Mouse (Mus musculus) monocyte, adult 2 months (primary cell): Measurements from ENCODE around the gene P3h1.

Source experiments
- DNase-seq, 2 experiments: peaks; one replicate each; pipeline ENCODE4 v3.0.0; 2022; ENCODE audit warnings: low spot score in 2 of 2, low read depth in 1 of 2

Gene P3h1

GRCm38 (mm10) chr4:119232410-119233255, at the start of gene P3h1, which contains the start of gene AU022252:
Gene P3h1 (plus strand): TSS chr4:119232915.
Gene AU022252 (minus strand): TSS chr4:119232712.
- DNase-seq = peak; percentile 97 to 98

- no peak for DNase-seq
These were observed 49.2 kb upstream of the P3h1 start for GRCm38 (mm10) chr4:119183525-119183924.

GRCm38 (mm10) chr4:119185771-119186170, 46.9 kb upstream of the P3h1 start:
- no peak for DNase-seq

GRCm38 (mm10) chr4:119188060-119188785, 44.5 kb upstream of the P3h1 start:
- no peak for DNase-seq

GRCm38 (mm10) chr4:119189392-119189791, 43.3 kb upstream of the P3h1 start:
- no peak for DNase-seq

- DNase-seq = no peak
These were observed 42.9 kb upstream of the P3h1 start, which contains the start of gene Ermap for GRCm38 (mm10) chr4:119189864-119190263. Gene Ermap (minus strand): TSS chr4:119190011.

GRCm38 (mm10) chr4:119190618-119191017, 42.1 kb upstream of the P3h1 start:
- DNase-seq = no peak

GRCm38 (mm10) chr4:119191273-119191672, 41.4 kb upstream of the P3h1 start:
- no peak for DNase-seq

GRCm38 (mm10) chr4:119192757-119193156, 40.0 kb upstream of the P3h1 start:
- no peak for DNase-seq

- DNase-seq = peak; percentile 33 to 71
These were observed 37.7 kb upstream of the P3h1 start, which contains the start of gene Svbp for GRCm38 (mm10) chr4:119194909-119195581. Gene Svbp (plus strand): TSS chr4:119195306.

- DNase-seq = no peak
These were observed 37.0 kb upstream of the P3h1 start for GRCm38 (mm10) chr4:119195582-119196320.

GRCm38 (mm10) chr4:119198105-119198504, 34.6 kb upstream of the P3h1 start:
- no peak for DNase-seq

GRCm38 (mm10) chr4:119204672-119205071, 28.0 kb upstream of the P3h1 start:
- DNase-seq = no peak

- DNase-seq = no peak
These were observed 16.0 kb upstream of the P3h1 start for GRCm38 (mm10) chr4:119216667-119217066.

- DNase-seq = no peak
These were observed 14.5 kb upstream of the P3h1 start, which contains the start of gene Tmem269 for GRCm38 (mm10) chr4:119218169-119218568. Gene Tmem269 (minus strand): TSS chr4:119218217.

GRCm38 (mm10) chr4:119223696-119224095, 9.0 kb upstream of the P3h1 start:
- DNase-seq = no peak

GRCm38 (mm10) chr4:119224534-119224933, 8.2 kb upstream of the P3h1 start:
- DNase-seq = no peak

GRCm38 (mm10) chr4:119225719-119226118, 7.0 kb upstream of the P3h1 start:
- no peak for DNase-seq

GRCm38 (mm10) chr4:119226751-119227150, 6.0 kb upstream of the P3h1 start:
- no peak for DNase-seq

- peak in 1 of 2 experiments; percentile 2 for DNase-seq
These were observed 664 bp downstream of the P3h1 start for GRCm38 (mm10) chr4:119233256-119233901.
